Mouse (Mus musculus): Measurements from ENCODE around the gene Csnk2a1. TPM values are rescaled to one million over a fixed set of nuclear protein-coding genes. Genes with fewer than 3 reads are reported as not detected.

Gene Csnk2a1
- 102 and 108 TPM in 2 replicates for polyA plus RNA-seq (2015; fragmentation: Nextera tagmentation; extraction: Ambion mirVana)

GRCm38 (mm10) chr2:152226248-152227050 is at the start of gene Csnk2a1:
TSS of gene Csnk2a1 (plus strand) at chr2:152226839.
- peak within 1 kb of the TSS; percentile 97 for H3K9ac ChIP-seq
- H3K9me3 ChIP-seq, result no peaks in the 10 kb centered on the region
- H3K4me2 ChIP-seq, result peak within 1 kb of the TSS; percentile 74
- H3K4me1 ChIP-seq, result peaks cover 18% of the 10 kb centered on the region
- under 1% methylated on average over 58 of the region's 58 CpGs for WGBS
- no peaks in the 10 kb centered on the region for H3K27me3 ChIP-seq
- peak; percentile 96 for ATAC-seq (ENCODE audit: insufficient number of reproducible peaks, insufficient read depth, low FRiP score, low TSS enrichment, low read depth)
- peak within 1 kb of the TSS; percentile 99 for H3K27ac ChIP-seq
- H3K4me3 ChIP-seq, result peak within 1 kb of the TSS; percentile 90
- 0 out of 2 replicates have a peak, but pooled peaks cover 2% of the 10 kb centered on the region for H3K36me3 ChIP-seq

GRCm38 (mm10) chr2:152177162-152177805 is 49.4 kb upstream of the Csnk2a1 start:
- ATAC-seq (ENCODE audit: insufficient number of reproducible peaks, insufficient read depth, low FRiP score, low TSS enrichment, low read depth), result no peak
- H3K27ac ChIP-seq, result no peak overlapping the region
- 12% methylated on average over 24 of the region's 24 CpGs for WGBS
- peaks cover 5% of the 10 kb centered on the region; the same call in 1 of the 2 replicates for H3K4me1 ChIP-seq
- H3K4me2 ChIP-seq, result peak overlapping the region; percentile 47
- no peaks in the 10 kb centered on the region for H3K9me3 ChIP-seq
- H3K27me3 ChIP-seq, result peaks cover 4% of the 10 kb centered on the region; the same call in 1 of the 2 replicates
- no peaks in the 10 kb centered on the region for H3K36me3 ChIP-seq
- H3K9ac ChIP-seq, result no peak overlapping the region
- H3K4me3 ChIP-seq, result peak overlapping the region; percentile 21

GRCm38 (mm10) chr2:152177806-152178170 is 48.9 kb upstream of the Csnk2a1 start:
- WGBS, result 72% methylated on average over 6 of the region's 6 CpGs
- peaks cover 5% of the 10 kb centered on the region; the same call in 1 of the 2 replicates for H3K4me1 ChIP-seq

GRCm38 (mm10) chr2:152178345-152178744 is 48.3 kb upstream of the Csnk2a1 start:
- Histone ChIP-seq H3K9me3 (no peaks in the 10 kb centered on the region), H3K4me1 (peaks cover 5% of the 10 kb centered on the region; the same call in 1 of the 2 replicates), H3K4me2 (no peak overlapping the region), H3K4me3 (no peak overlapping the region), H3K27me3 (peaks cover 4% of the 10 kb centered on the region; the same call in 1 of the 2 replicates), H3K27ac (no peak overlapping the region), H3K36me3 (no peaks in the 10 kb centered on the region), H3K9ac (no peak overlapping the region)
- 86% methylated on average over 3 of the region's 3 CpGs for WGBS
- no peak for ATAC-seq (ENCODE audit: insufficient number of reproducible peaks, insufficient read depth, low FRiP score, low TSS enrichment, low read depth)

More at GRCm38 (mm10) chr2:152177806-152178170, 48.9 kb upstream of the Csnk2a1 start:
- no peak overlapping the region for H3K9ac ChIP-seq
- no peaks in the 10 kb centered on the region for H3K9me3 ChIP-seq
- H3K4me3 ChIP-seq, result no peak overlapping the region
- H3K36me3 ChIP-seq, result no peaks in the 10 kb centered on the region
- H3K4me2 ChIP-seq, result no peak overlapping the region
- no peak for ATAC-seq (ENCODE audit: insufficient number of reproducible peaks, insufficient read depth, low FRiP score, low TSS enrichment, low read depth)
- no peak overlapping the region for H3K27ac ChIP-seq
- H3K27me3 ChIP-seq, result peaks cover 4% of the 10 kb centered on the region; the same call in 1 of the 2 replicates

GRCm38 (mm10) chr2:152179301-152179700 is 47.3 kb upstream of the Csnk2a1 start:
- H3K9me3 ChIP-seq, result no peaks in the 10 kb centered on the region
- H3K27me3 ChIP-seq, result peaks cover 4% of the 10 kb centered on the region; the same call in 1 of the 2 replicates
- H3K36me3 ChIP-seq, result no peaks in the 10 kb centered on the region
- 77% methylated on average over 2 of the region's 2 CpGs for WGBS
- no peak overlapping the region for H3K4me2 ChIP-seq
- H3K9ac ChIP-seq, result no peak overlapping the region
- ATAC-seq (ENCODE audit: insufficient number of reproducible peaks, insufficient read depth, low FRiP score, low TSS enrichment, low read depth), result no peak
- H3K4me1 ChIP-seq, result peaks cover 5% of the 10 kb centered on the region; the same call in 1 of the 2 replicates
- no peak overlapping the region for H3K27ac ChIP-seq
- H3K4me3 ChIP-seq, result no peak overlapping the region

GRCm38 (mm10) chr2:152180323-152180722 is 46.3 kb upstream of the Csnk2a1 start:
- Histone ChIP-seq H3K9me3 (no peaks in the 10 kb centered on the region), H3K36me3 (no peaks in the 10 kb centered on the region), H3K4me1 (peaks cover 5% of the 10 kb centered on the region; the same call in 1 of the 2 replicates), H3K4me2 (no peak overlapping the region), H3K27ac (no peak overlapping the region), H3K4me3 (no peak overlapping the region), H3K9ac (no peak overlapping the region), H3K27me3 (peaks cover 4% of the 10 kb centered on the region; the same call in 1 of the 2 replicates)
- ATAC-seq (ENCODE audit: insufficient number of reproducible peaks, insufficient read depth, low FRiP score, low TSS enrichment, low read depth), result no peak
- 55% methylated on average over 6 of the region's 6 CpGs for WGBS

- H3K9ac ChIP-seq, result no peak overlapping the region
- WGBS, result 80% methylated on average over 5 of the region's 5 CpGs
- no peaks in the 10 kb centered on the region for H3K9me3 ChIP-seq
- H3K27ac ChIP-seq, result no peak overlapping the region
- no peak overlapping the region for H3K4me3 ChIP-seq
- ATAC-seq (ENCODE audit: insufficient number of reproducible peaks, insufficient read depth, low FRiP score, low TSS enrichment, low read depth), result no peak
- no peaks in the 10 kb centered on the region for H3K36me3 ChIP-seq
- H3K27me3 ChIP-seq, result no peaks in the 10 kb centered on the region
- H3K4me2 ChIP-seq, result no peak overlapping the region
- H3K4me1 ChIP-seq, result peaks cover 5% of the 10 kb centered on the region; the same call in 1 of the 2 replicates
These were observed 39.5 kb upstream of the Csnk2a1 start for GRCm38 (mm10) chr2:152187132-152187531.

- H3K36me3 ChIP-seq, result no peaks in the 10 kb centered on the region
- peaks cover 5% of the 10 kb centered on the region; the same call in 1 of the 2 replicates for H3K4me1 ChIP-seq
- ATAC-seq (ENCODE audit: insufficient number of reproducible peaks, insufficient read depth, low FRiP score, low TSS enrichment, low read depth), result no peak
- no peaks in the 10 kb centered on the region for H3K9me3 ChIP-seq
- H3K27ac ChIP-seq, result no peak overlapping the region
- H3K4me3 ChIP-seq, result no peak overlapping the region
- H3K4me2 ChIP-seq, result no peak overlapping the region
- no peaks in the 10 kb centered on the region for H3K27me3 ChIP-seq
- WGBS, result 44% methylated on average over 7 of the region's 7 CpGs
- no peak overlapping the region for H3K9ac ChIP-seq
These were observed 37.4 kb upstream of the Csnk2a1 start for GRCm38 (mm10) chr2:152189213-152189612.

GRCm38 (mm10) chr2:152189640-152190039 is 37.0 kb upstream of the Csnk2a1 start:
- H3K9me3 ChIP-seq, result no peaks in the 10 kb centered on the region
- H3K4me1 ChIP-seq, result peaks cover 5% of the 10 kb centered on the region; the same call in 1 of the 2 replicates
- 39% methylated on average over 9 of the region's 9 CpGs for WGBS
- no peak overlapping the region for H3K4me2 ChIP-seq
- H3K9ac ChIP-seq, result 0 out of 2 replicates have a peak overlapping the region, but pooled peaks have one; percentile 6
- no peak overlapping the region for H3K4me3 ChIP-seq
- H3K27ac ChIP-seq, result no peak overlapping the region
- no peak for ATAC-seq (ENCODE audit: insufficient number of reproducible peaks, insufficient read depth, low FRiP score, low TSS enrichment, low read depth)
- H3K36me3 ChIP-seq, result no peaks in the 10 kb centered on the region
- H3K27me3 ChIP-seq, result no peaks in the 10 kb centered on the region

GRCm38 (mm10) chr2:152190161-152190560 is 36.5 kb upstream of the Csnk2a1 start:
- Histone ChIP-seq H3K4me1 (peaks cover 5% of the 10 kb centered on the region; the same call in 1 of the 2 replicates), H3K27me3 (no peaks in the 10 kb centered on the region), H3K27ac (no peak overlapping the region), H3K9ac (no peak overlapping the region), H3K9me3 (no peaks in the 10 kb centered on the region), H3K36me3 (no peaks in the 10 kb centered on the region), H3K4me2 (no peak overlapping the region), H3K4me3 (no peak overlapping the region)
- no peak for ATAC-seq (ENCODE audit: insufficient number of reproducible peaks, insufficient read depth, low FRiP score, low TSS enrichment, low read depth)
- 59% methylated on average over 7 of the region's 7 CpGs for WGBS

- no peak overlapping the region for H3K4me3 ChIP-seq
- no peaks in the 10 kb centered on the region for H3K36me3 ChIP-seq
- 75% methylated on average over 13 of the region's 13 CpGs for WGBS
- H3K27me3 ChIP-seq, result no peaks in the 10 kb centered on the region
- peaks cover 5% of the 10 kb centered on the region; the same call in 1 of the 2 replicates for H3K4me1 ChIP-seq
- H3K9ac ChIP-seq, result no peak overlapping the region
- H3K9me3 ChIP-seq, result no peaks in the 10 kb centered on the region
- H3K27ac ChIP-seq, result no peak overlapping the region
- no peak overlapping the region for H3K4me2 ChIP-seq
- ATAC-seq (ENCODE audit: insufficient number of reproducible peaks, insufficient read depth, low FRiP score, low TSS enrichment, low read depth), result no peak
These were observed 33.9 kb upstream of the Csnk2a1 start for GRCm38 (mm10) chr2:152192591-152193345.
